Mouse (Mus musculus) thymus, adult 2 months (tissue): ENCODE results near the gene Ptcd2.

Experiments used
- CTCF ChIP-seq: fragments of 200-500 bp; IDR thresholded peaks from 2 replicates; pipeline ENCODE4 v1.5.1; 2012; ENCODE audit warnings: mild to moderate bottlenecking, control low read depth, low read length, moderate library complexity, borderline replicate concordance; ENCODE audit not compliant: control insufficient read depth, poor library complexity, insufficient read depth; ENCODE audit errors: extremely low read depth
- POLR2A ChIP-seq: fragments of 200-500 bp; IDR thresholded peaks from 2 replicates; pipeline ENCODE4 v1.6.1; 2012; ENCODE audit warnings: mild to moderate bottlenecking, low read length, control low read depth, moderate library complexity; ENCODE audit not compliant: control insufficient read depth, poor library complexity, insufficient read depth; ENCODE audit errors: extremely low read depth

- no peak for TF ChIP-seq CTCF
- TF ChIP-seq POLR2A, result no peak
These were observed 48.6 kb upstream of the Ptcd2 start for GRCm38 (mm10) chr13:99393128-99393527.
